Mouse (Mus musculus) lung, postnatal 36 days (tissue): ENCODE measurements around the gene Itga2b.

Source experiments
- DNase-seq: peaks from one replicate; pipeline ENCODE4 v3.0.0; 2022; ENCODE audit warnings: mixed read lengths

Itga2b gene

GRCm38 (mm10) chr11:102455740-102456396 lies 14.1 kb downstream of the Itga2b start:
- DNase-seq, result peak; percentile 83

GRCm38 (mm10) chr11:102453131-102453530 lies 16.8 kb downstream of the Itga2b start:
- no peak for DNase-seq

GRCm38 (mm10) chr11:102449043-102450008 lies 20.6 kb downstream of the Itga2b start:
- no peak for DNase-seq

GRCm38 (mm10) chr11:102448327-102448726 lies 21.6 kb downstream of the Itga2b start:
- DNase-seq, result no peak

GRCm38 (mm10) chr11:102447497-102447896 lies 22.4 kb downstream of the Itga2b start, which contains the start of gene Fam171a2:
Fam171a2 (minus strand) TSS chr11:102447682.
- peak; percentile 78 for DNase-seq

- no peak for DNase-seq
Measured at GRCm38 (mm10) chr11:102446581-102447461, 23.1 kb downstream of the Itga2b start.

- DNase-seq, result no peak
Measured at GRCm38 (mm10) chr11:102445891-102446361, 24.0 kb downstream of the Itga2b start.

GRCm38 (mm10) chr11:102445264-102445890 lies 24.5 kb downstream of the Itga2b start:
- peak; percentile 38 for DNase-seq

GRCm38 (mm10) chr11:102444781-102445180 lies 25.1 kb downstream of the Itga2b start:
- no peak for DNase-seq

- no peak for DNase-seq
Measured at GRCm38 (mm10) chr11:102444321-102444720, 25.6 kb downstream of the Itga2b start.

GRCm38 (mm10) chr11:102443740-102444139 lies 26.2 kb downstream of the Itga2b start:
- DNase-seq, result no peak

- DNase-seq, result no peak
Measured at GRCm38 (mm10) chr11:102442089-102442488, 27.8 kb downstream of the Itga2b start.

GRCm38 (mm10) chr11:102441434-102441833 lies 28.5 kb downstream of the Itga2b start:
- no peak for DNase-seq

- no peak for DNase-seq
Measured at GRCm38 (mm10) chr11:102440255-102440654, 29.7 kb downstream of the Itga2b start.

- DNase-seq, result no peak
Measured at GRCm38 (mm10) chr11:102439093-102440082, 30.5 kb downstream of the Itga2b start.

- peak; percentile 86 for DNase-seq
Measured at GRCm38 (mm10) chr11:102438212-102439092, 31.5 kb downstream of the Itga2b start.

GRCm38 (mm10) chr11:102437120-102438061 lies 32.5 kb downstream of the Itga2b start:
- peak; percentile 70 for DNase-seq

- no peak for DNase-seq
Measured at GRCm38 (mm10) chr11:102436471-102436790, 33.5 kb downstream of the Itga2b start.
